Mouse (Mus musculus) neural tube, embryonic 12.5 days (tissue): Measurements from ENCODE around the gene Smarca2. TPM values are rescaled to one million over a fixed set of nuclear protein-coding genes. Genes with fewer than 3 reads are reported as not detected.
"Not testable (repeated sequence)": the region's sequence is repeated elsewhere in the genome, so short reads cannot be mapped to it uniquely, and the experiment has no call there.

ENCODE experiments used
- ATAC-seq: fragments of 200-750 bp; cut with Nextera tagmentation; 2 replicates; pipeline ENCODE4 v1.8.0; 2017; ENCODE audit warnings: low read depth, mild to moderate bottlenecking, moderate TSS enrichment, moderate library complexity; ENCODE audit not compliant: low FRiP score
- H3K27ac ChIP-seq: fragments of 300-500 bp; sonication (generic); 2 replicates; pipeline ENCODE4 v1.5.1; 2016
- H3K27me3 ChIP-seq: fragments of 300-500 bp; sonication (generic); replicated peaks from 2 replicates; pipeline ENCODE4 v1.6.1; 2016; ENCODE audit warnings: mild to moderate bottlenecking
- H3K36me3 ChIP-seq: fragments of 300-500 bp; sonication (generic); 2 replicates; pipeline ENCODE4 v1.6.1; 2016; ENCODE audit warnings: mild to moderate bottlenecking
- H3K4me1 ChIP-seq: fragments of 300-500 bp; sonication (generic); 2 replicates; pipeline ENCODE4 v1.6.1; 2016
- H3K4me2 ChIP-seq: fragments of 300-500 bp; sonication (generic); replicated peaks from 2 replicates; pipeline ENCODE4 v1.6.1; 2016; ENCODE audit warnings: mild to moderate bottlenecking
- H3K4me3 ChIP-seq: fragments of 300-500 bp; sonication (generic); 2 replicates; pipeline ENCODE4 v1.5.1; 2016
- H3K9ac ChIP-seq: fragments of 300-500 bp; sonication (generic); 2 replicates; pipeline ENCODE4 v1.6.1; 2016; ENCODE audit warnings: mild to moderate bottlenecking
- H3K9me3 ChIP-seq: fragments of 300-500 bp; sonication (generic); 2 replicates; pipeline ENCODE4 v1.6.1; 2016; ENCODE audit warnings: mild to moderate bottlenecking
- WGBS: fragments of 180-500 bp; shearing (Covaris S2); methylation state at CpG from one replicate; pipeline ENCODE4 v1.1.7; 2016; 5-methylcytosine and 5-hydroxymethylcytosine counted together
- polyA plus RNA-seq: library from polyadenylated mRNA; unstranded; fragments of >200 nt; fragmentation: Nextera tagmentation; extraction: Ambion mirVana; gene quantifications from 2 replicates; pipeline ENCODE4 v1.2.1, GENCODE M21; 2016

The Smarca2 gene
- polyA plus RNA-seq, 1 experiment from 2014 or later: 40.7 TPM

DNA sequence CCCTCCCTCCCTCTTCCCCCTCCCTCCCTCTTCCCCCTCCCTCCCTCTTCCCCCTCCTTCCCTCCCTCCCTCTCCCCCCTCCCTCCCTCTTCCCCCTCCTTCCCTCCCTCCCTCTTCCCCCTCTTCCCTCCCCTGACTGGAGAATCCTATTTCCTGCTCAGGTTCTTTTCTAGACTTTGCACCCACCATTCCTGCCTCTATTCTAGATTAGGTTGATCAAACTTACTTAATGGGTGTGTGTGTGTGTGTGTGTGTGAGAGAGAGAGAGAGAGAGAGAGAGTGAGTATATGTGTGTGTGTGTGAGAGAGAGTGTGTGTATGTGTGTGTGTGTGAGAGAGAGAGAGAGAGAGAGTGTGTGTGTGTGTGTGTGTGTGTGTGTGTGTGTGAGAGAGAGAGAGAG is 66.6 kb downstream of the Smarca2 start:
- not testable (repeated sequence) for H3K9ac ChIP-seq, ATAC-seq, H3K27ac ChIP-seq, H3K9me3 ChIP-seq, H3K4me3 ChIP-seq, H3K27me3 ChIP-seq, H3K4me1 ChIP-seq, H3K4me2 ChIP-seq, H3K36me3 ChIP-seq

DNA sequence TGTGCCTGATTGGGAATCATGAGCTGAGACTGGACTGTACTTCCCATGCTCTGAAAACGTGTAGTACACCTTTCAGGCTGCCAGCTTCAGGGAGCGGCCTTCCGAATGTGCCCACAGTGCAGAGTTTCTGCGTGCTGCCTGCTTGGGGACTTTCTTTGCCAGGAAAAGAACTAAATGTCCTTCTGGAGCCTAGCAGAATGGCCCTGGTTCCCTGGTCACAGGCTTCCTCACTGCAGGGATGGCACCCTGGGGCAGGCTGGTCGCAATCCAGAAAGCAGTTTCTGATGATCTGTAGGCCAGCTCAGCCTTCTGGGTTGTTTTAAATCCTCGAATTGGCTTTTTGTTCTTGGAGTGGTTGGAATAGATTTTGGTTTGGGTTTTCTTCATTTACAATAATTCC is 71.1 kb downstream of the Smarca2 start:
- 0 out of 2 replicates have a peak, but pooled peaks cover 3% of the 10 kb centered on the region for H3K36me3 ChIP-seq
- ATAC-seq: no peak
- H3K4me2 ChIP-seq: no peak overlapping the region
- H3K4me1 ChIP-seq: peaks cover 6% of the 10 kb centered on the region
- WGBS: 51% methylated on average over 6 of the region's 6 CpGs
- H3K27me3 ChIP-seq: no peaks in the 10 kb centered on the region
- no peak overlapping the region for H3K27ac ChIP-seq
- no peaks in the 10 kb centered on the region for H3K9me3 ChIP-seq
- H3K4me3 ChIP-seq: no peak overlapping the region
- H3K9ac ChIP-seq: no peak overlapping the region

DNA sequence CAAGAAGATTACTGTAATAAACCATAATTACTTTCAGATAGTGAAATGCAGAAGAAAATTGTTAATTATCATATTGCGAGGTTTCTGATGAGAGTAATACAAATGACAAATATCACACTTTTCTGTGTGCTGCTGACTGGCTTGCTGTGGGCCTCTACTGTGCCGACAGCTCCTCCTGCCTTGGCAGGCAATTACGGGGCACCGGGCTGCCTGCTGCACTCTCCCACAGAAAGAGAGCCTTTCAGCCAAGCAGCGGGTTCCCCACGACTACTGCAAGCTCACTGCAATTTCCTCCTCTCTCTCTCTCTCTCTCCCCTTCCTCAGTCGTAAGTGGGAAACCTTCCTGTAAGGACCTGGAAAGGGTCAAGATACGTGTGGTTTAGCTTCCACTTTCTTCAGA is 73.7 kb downstream of the Smarca2 start:
- WGBS: 22% methylated on average over 8 of the region's 8 CpGs
- no peaks in the 10 kb centered on the region for H3K9me3 ChIP-seq
- no peak overlapping the region for H3K9ac ChIP-seq
- H3K4me1 ChIP-seq: peaks cover 6% of the 10 kb centered on the region
- H3K4me3 ChIP-seq: no peak overlapping the region
- peaks cover 10% of the 10 kb centered on the region; the same call in 1 of the 2 replicates for H3K36me3 ChIP-seq
- no peaks in the 10 kb centered on the region for H3K27me3 ChIP-seq
- no peak overlapping the region; the same call in 1 of the 2 replicates for H3K4me2 ChIP-seq
- no peak overlapping the region for H3K27ac ChIP-seq
- ATAC-seq: no peak

DNA sequence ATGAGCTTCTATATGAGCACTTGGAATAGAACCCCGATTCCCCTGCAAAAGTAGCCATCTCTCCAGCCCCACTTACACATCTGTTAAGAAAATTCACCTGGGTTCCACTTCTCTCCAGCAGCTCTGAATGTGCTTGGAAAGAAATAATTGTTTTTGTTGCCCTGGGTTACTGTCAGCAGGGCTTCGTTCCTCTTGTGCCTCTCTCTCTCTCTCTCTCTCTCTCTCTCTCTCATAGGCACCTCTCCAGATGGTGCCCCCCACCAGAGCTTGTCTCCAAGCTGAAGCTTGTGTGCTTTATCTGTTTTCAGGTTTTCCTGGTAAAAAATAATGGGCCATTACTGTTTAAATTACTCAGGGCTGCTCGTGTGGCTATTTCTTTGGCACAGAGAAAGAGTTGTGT is 74.8 kb downstream of the Smarca2 start:
- no peaks in the 10 kb centered on the region for H3K27me3 ChIP-seq
- no peak overlapping the region for H3K9ac ChIP-seq
- 46% methylated on average over 3 of the region's 3 CpGs for WGBS
- no peak overlapping the region for H3K4me3 ChIP-seq
- peaks cover 10% of the 10 kb centered on the region; the same call in 1 of the 2 replicates for H3K36me3 ChIP-seq
- H3K9me3 ChIP-seq: no peaks in the 10 kb centered on the region
- no peak overlapping the region for H3K4me2 ChIP-seq
- no peak for ATAC-seq
- H3K4me1 ChIP-seq: peaks cover 6% of the 10 kb centered on the region
- H3K27ac ChIP-seq: no peak overlapping the region

DNA sequence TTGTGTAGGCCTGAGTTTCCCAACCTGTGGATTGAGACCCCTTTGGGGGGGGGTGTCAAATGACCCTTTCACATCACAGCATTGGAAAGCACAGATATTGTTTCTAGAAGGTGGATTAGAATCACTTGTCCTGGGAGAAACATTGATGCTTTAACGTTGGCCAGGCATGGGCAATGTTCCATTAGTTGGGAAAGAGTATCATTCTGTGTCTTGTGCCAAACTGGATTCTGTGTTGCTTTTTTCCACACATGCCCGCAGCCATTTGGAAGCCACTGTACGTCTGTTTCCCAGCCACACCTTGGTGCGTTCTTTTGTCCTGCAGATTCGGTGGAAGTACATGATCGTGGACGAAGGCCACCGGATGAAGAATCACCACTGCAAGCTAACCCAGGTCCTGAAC is 76.7 kb downstream of the Smarca2 start:
- Histone ChIP-seq H3K4me3 (no peak overlapping the region), H3K4me1 (peaks cover 6% of the 10 kb centered on the region), H3K4me2 (no peak overlapping the region), H3K9ac (no peak overlapping the region), H3K27me3 (no peaks in the 10 kb centered on the region), H3K9me3 (no peaks in the 10 kb centered on the region), H3K36me3 (peaks cover 10% of the 10 kb centered on the region; the same call in 1 of the 2 replicates), H3K27ac (no peak overlapping the region)
- no peak for ATAC-seq
- 94% methylated on average over 8 of the region's 8 CpGs for WGBS

DNA sequence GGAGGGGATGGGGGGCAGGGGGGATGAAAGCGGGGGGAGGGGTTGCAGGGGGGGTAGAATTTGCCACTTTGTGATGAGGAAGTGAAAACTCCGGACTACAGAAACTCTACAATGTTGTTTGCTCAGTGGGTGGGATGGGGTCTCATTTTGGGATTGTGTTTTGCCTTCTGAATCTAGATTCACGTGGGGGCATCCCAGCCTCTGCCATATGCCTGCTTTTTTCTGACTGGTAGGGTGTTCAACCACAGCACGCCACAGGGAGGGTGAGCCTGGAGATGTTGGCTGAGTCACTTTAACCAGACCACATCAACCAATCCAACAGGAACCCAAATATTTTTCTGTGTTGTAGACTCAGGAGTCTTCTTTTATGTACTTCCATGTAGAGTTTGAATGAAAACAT is 77.3 kb downstream of the Smarca2 start:
- no peak for ATAC-seq
- no peak overlapping the region for H3K4me3 ChIP-seq
- peaks cover 10% of the 10 kb centered on the region; the same call in 1 of the 2 replicates for H3K36me3 ChIP-seq
- H3K9ac ChIP-seq: no peak overlapping the region
- H3K27me3 ChIP-seq: no peaks in the 10 kb centered on the region
- no peak overlapping the region for H3K4me2 ChIP-seq
- H3K4me1 ChIP-seq: peaks cover 6% of the 10 kb centered on the region
- 85% methylated on average over 4 of the region's 4 CpGs for WGBS
- no peaks in the 10 kb centered on the region for H3K9me3 ChIP-seq
- no peak overlapping the region for H3K27ac ChIP-seq

DNA sequence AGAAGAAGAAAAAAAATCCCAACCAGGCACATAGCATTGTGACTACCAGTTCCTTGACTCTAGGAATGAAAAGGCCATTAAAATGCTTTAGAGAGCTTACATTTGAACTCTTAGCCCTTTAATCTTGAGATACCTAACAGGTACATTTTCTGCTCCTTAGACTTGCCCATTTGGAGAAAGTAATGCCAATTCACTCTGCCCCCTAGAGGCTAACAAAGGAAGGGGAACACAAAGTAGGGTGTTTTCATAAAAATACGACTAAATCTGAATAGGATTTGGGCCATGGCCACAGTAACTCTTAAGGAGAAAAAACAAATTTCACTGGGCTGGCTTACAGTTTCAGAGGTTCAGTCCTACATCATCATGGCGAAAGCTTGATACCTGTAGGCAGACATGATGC is 77.9 kb downstream of the Smarca2 start:
- Histone ChIP-seq H3K4me3 (no peak overlapping the region), H3K36me3 (peaks cover 10% of the 10 kb centered on the region; the same call in 1 of the 2 replicates), H3K4me2 (no peak overlapping the region), H3K9me3 (no peaks in the 10 kb centered on the region), H3K27me3 (no peaks in the 10 kb centered on the region), H3K9ac (no peak overlapping the region), H3K4me1 (peaks cover 6% of the 10 kb centered on the region), H3K27ac (no peak overlapping the region)
- no peak for ATAC-seq
- 91% methylated on average over 2 of the region's 2 CpGs for WGBS

DNA sequence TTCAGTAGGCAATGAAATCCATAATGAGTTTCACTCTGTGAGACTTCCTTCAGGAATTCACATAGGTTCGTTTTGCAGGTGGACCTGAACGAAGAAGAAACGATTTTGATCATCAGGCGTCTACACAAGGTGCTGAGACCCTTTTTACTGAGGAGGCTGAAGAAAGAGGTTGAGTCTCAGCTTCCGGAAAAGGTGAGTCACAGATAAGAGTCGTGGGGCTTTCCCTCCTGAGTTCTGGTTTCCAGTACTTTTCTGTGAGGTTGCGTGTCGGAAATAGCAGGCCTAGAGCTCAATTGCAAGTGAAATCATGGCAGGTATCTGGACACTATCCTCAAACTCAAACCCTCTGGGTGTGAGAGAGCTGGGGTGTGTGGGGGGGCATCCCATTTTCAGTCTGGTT is 78.9 kb downstream of the Smarca2 start:
- WGBS: 92% methylated on average over 8 of the region's 8 CpGs
- peaks cover 6% of the 10 kb centered on the region for H3K4me1 ChIP-seq
- H3K4me2 ChIP-seq: no peak overlapping the region
- H3K27ac ChIP-seq: no peak overlapping the region
- H3K4me3 ChIP-seq: no peak overlapping the region
- no peaks in the 10 kb centered on the region for H3K27me3 ChIP-seq
- H3K9ac ChIP-seq: no peak overlapping the region
- H3K36me3 ChIP-seq: peaks cover 10% of the 10 kb centered on the region; the same call in 1 of the 2 replicates
- no peak for ATAC-seq
- no peaks in the 10 kb centered on the region for H3K9me3 ChIP-seq

DNA sequence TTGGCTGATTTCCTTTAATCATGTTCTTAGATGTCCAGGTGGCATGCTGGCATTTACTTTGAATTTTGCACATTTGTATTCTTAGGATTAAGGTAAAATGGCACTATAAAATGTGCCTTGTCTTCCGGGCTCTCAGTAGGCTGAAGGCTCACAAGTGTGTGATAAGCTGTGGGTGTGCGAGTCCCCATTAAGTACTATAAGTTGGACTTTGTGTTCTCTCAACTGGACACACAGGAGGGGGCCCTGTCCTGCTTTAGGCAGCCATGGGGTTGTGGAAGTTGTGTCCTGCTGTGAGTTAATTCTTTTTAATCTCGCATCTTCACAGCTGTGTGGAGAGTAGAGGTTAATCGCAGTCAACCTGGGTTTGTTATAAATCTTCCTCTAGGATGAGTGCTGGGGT is 85.7 kb downstream of the Smarca2 start:
- H3K4me3 ChIP-seq: no peak overlapping the region
- 55% methylated on average over 4 of the region's 4 CpGs for WGBS

DNA sequence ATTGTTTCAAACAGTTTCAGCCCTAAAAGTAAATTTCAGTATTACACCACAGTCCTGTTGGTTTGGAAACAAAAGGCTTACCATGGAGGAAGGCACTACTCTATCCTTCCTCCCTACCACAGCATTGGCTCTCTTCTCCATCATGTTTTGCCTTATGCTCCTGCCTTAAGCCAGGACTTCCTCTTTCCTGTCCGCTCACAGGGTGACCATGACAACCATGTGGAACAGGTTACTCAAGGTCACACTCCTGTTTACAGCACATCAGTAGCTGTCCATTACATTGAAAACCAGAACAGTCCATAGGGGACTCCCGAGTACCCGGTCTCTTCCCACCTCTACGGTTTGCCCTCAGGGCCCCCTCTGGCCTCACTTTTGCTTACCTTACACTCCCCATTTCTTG is 92.3 kb downstream of the Smarca2 start:
- Histone ChIP-seq H3K4me2 (no peak overlapping the region), H3K4me1 (no peaks in the 10 kb centered on the region), H3K9ac (no peak overlapping the region), H3K27me3 (no peaks in the 10 kb centered on the region), H3K27ac (no peak overlapping the region), H3K9me3 (no peaks in the 10 kb centered on the region), H3K36me3 (no peaks in the 10 kb centered on the region; the same call in 1 of the 2 replicates), H3K4me3 (no peak overlapping the region)
- ATAC-seq: no peak
- WGBS: 92% methylated on average over 4 of the region's 4 CpGs

More for the DNA sequence above, 85.7 kb downstream of the Smarca2 start:
- no peak for ATAC-seq
- Histone ChIP-seq H3K36me3 (no peaks in the 10 kb centered on the region), H3K9me3 (no peaks in the 10 kb centered on the region), H3K27ac (no peak overlapping the region), H3K4me1 (no peaks in the 10 kb centered on the region), H3K27me3 (no peaks in the 10 kb centered on the region), H3K4me2 (no peak overlapping the region), H3K9ac (no peak overlapping the region)

DNA sequence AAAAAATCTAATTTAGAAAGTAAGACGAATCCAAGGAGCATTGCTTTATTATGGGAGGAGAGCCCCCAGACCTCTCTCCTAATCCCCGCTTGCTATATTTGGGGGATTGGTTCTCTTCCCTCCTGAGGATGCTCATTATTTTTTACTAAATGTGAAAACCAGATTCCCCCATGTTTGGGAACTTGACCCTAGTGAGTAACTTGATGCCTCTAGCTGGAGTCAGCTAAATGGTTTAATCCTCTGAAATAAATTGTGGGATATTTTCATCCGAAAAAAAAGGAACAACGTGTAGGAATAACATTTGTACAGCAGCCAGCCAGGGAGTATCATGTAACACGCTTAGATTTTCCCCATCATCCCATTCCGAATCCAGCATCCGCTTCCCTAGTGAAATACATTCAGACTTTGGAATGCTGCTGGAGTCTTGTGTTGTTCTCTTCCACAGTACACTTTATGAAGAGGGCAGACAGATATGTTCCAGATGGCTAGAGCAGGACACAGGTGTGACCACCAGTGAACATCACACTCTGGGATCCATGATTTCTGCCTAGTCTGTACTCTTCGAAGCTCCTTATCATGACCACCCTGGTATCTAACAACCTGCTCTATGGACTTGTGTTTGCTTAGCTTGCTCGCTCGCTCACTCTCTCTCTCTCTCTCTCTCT is 99.8 kb downstream of the Smarca2 start:
- Histone ChIP-seq H3K27me3 (no peaks in the 10 kb centered on the region), H3K9me3 (no peaks in the 10 kb centered on the region), H3K27ac (no peak overlapping the region), H3K4me3 (no peak overlapping the region), H3K36me3 (no peaks in the 10 kb centered on the region), H3K4me1 (no peaks in the 10 kb centered on the region), H3K4me2 (no peak overlapping the region), H3K9ac (no peak overlapping the region)
- no peak for ATAC-seq
- 88% methylated on average over 10 of the region's 10 CpGs for WGBS

DNA sequence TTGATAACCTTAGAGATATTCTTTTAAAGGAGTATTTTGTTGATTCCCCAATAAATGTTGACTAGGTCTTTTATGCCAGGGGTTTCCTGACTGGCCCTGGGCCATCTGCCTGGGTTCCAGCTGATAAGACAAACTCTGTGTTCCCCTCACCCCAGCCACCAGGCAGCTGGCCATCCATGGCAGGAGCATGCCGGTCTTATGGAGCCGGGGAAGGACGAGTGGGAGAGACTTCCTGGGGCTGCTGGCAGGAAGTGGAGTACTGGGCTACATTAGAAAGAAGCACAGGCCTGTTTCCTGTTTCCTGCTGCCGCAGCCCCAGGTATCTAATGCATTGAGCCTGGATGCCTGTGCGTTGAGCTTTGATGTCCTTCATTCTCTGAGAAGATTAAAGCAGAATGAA is 102.1 kb downstream of the Smarca2 start:
- Histone ChIP-seq H3K36me3 (no peaks in the 10 kb centered on the region), H3K9ac (no peak overlapping the region), H3K27me3 (no peaks in the 10 kb centered on the region), H3K4me3 (no peak overlapping the region), H3K27ac (no peak overlapping the region), H3K4me1 (no peaks in the 10 kb centered on the region), H3K4me2 (no peak overlapping the region), H3K9me3 (no peaks in the 10 kb centered on the region)
- ATAC-seq: no peak
- WGBS: 65% methylated on average over 5 of the region's 5 CpGs

DNA sequence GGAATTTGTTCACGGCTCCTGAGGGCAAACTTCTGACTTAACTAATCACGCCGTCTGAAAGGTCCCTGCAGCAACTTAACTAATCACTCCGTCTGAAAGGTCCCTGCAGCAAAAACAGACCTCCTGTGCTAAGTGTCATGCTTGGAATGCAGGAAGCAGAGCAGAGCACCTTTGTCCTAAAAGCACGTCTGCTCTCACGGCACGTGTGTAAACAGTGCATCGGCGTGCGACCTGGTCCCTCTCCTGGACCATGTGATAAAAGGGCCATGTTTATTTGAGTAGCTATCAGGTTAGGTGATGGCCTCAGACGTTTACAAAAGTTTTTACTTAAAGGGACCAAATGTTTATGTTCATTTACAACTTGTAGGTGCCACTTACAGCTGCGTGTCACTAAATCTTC is 104.2 kb downstream of the Smarca2 start:
- Histone ChIP-seq H3K4me1 (no peaks in the 10 kb centered on the region), H3K9me3 (no peaks in the 10 kb centered on the region), H3K27me3 (no peaks in the 10 kb centered on the region), H3K27ac (no peak overlapping the region), H3K9ac (no peak overlapping the region), H3K4me2 (no peak overlapping the region), H3K4me3 (no peak overlapping the region), H3K36me3 (no peaks in the 10 kb centered on the region)
- ATAC-seq: no peak
- 73% methylated on average over 12 of the region's 12 CpGs for WGBS
